In the genomic region with DNA sequence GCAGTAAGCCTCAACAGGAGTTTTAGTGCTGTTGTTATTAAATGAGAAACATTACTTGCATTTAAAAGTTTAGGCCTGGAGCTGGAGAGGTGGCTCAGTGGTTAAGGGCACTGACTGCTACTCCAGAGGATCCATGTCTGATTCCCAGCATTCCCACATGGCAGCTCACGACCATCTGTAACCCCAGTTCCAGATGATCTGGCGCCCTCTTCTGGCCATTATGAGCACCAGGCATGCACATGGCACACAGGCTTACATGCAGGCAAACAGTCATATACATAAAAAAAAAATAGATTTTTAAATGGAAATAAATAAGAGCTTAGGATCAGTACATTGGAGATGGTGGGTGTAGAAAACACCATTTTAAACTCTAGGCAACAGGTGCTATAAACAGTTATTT, we compare ENCODE assay signal across 20 mouse cellular contexts. TPM values are rescaled to one million over a fixed set of nuclear protein-coding genes. Genes with fewer than 3 reads are reported as not detected.
A peak's percentile ranks its signal among the peaks of the same experiment; 100 is the strongest.
DNase-seq lines count a peak whose midpoint lies in the region; ATAC-seq and TF ChIP-seq lines count a peak whose summit lies in the region.
"Had no signal": no experiment of that assay in that cellular context is flagged by ENCODE, and none has a peak within 500 bp of the region (broad histone marks: within the 10 kb centered on the region; RNA-seq: fewer than 3 reads in every experiment).

No protein-coding gene starts in this region.

- no peak for ATAC-seq in intestine, postnatal 0 days
- ATAC-seq in intestine, embryonic 16.5 days: no peak
- ATAC-seq in lung, embryonic 14.5 days (ENCODE audit: insufficient read depth): no peak
- ATAC-seq: forebrain, embryonic 13.5 days had no signal

- no peak overlapping the region for H3K9ac ChIP-seq in intestine, postnatal 0 days (ENCODE audit: low read depth, low read length)
- H3K9ac ChIP-seq in intestine, embryonic 16.5 days (ENCODE audit: low read depth, low read length): no peak overlapping the region
- no peak overlapping the region for H3K9ac ChIP-seq in lung, embryonic 14.5 days
- no peak overlapping the region for H3K9ac ChIP-seq in MEL (ENCODE audit: control insufficient read depth, low read depth, low read length, poor library complexity, severe bottlenecking)
- H3K9ac ChIP-seq: embryonic facial prominence, embryonic 15.5 days; forebrain, embryonic 13.5 days; hindbrain, embryonic 14.5 days; limb, embryonic 12.5 days had no signal

- WGBS in intestine, postnatal 0 days: 94% methylated on average over 2 of the region's 2 CpGs
- 90% methylated on average over 2 of the region's 2 CpGs for WGBS in intestine, embryonic 16.5 days
- 86% methylated on average over 2 of the region's 2 CpGs for WGBS in lung, embryonic 14.5 days
- 91% methylated on average over 2 of the region's 2 CpGs for WGBS in small intestine, adult 2 months

- no peaks in the 10 kb centered on the region for H3K4me1 ChIP-seq in intestine, postnatal 0 days (replicated peaks; ENCODE audit: control insufficient read depth, insufficient read depth, low read length)
- H3K4me1 ChIP-seq in intestine, embryonic 16.5 days (ENCODE audit: control insufficient read depth, insufficient read depth, low read length): peaks cover 6% of the 10 kb centered on the region; the same call in 1 of the 2 replicates
- H3K4me1 ChIP-seq in lung, embryonic 14.5 days (ENCODE audit: insufficient read depth): no peaks in the 10 kb centered on the region
- H3K4me1 ChIP-seq in MEL (ENCODE audit: control insufficient read depth in 1 of 2, insufficient read depth in 2 of 2, low read length in 2 of 2): peaks cover 0 to 3% of the 10 kb centered on the region in 2 experiments; a peak in 2 of 4 replicates
- 0 out of 2 replicates have a peak, but pooled peaks cover 5% of the 10 kb centered on the region for H3K4me1 ChIP-seq in small intestine, adult 2 months (ENCODE audit: control insufficient read depth, insufficient read depth, insufficient read length, low read length)
- H3K4me1 ChIP-seq: embryonic facial prominence, embryonic 15.5 days; forebrain, embryonic 13.5 days; limb, embryonic 12.5 days had no signal

- no peaks in the 10 kb centered on the region for H3K79me2 ChIP-seq in MEL (ENCODE audit: control insufficient read depth, insufficient read depth, low read length, poor library complexity)

- no peaks in the 10 kb centered on the region for H3K27me3 ChIP-seq in intestine, postnatal 0 days (replicated peaks; ENCODE audit: control insufficient read depth, insufficient read depth, low read length)
- H3K27me3 ChIP-seq in intestine, embryonic 16.5 days (replicated peaks; ENCODE audit: control insufficient read depth, insufficient read depth, low read length): no peaks in the 10 kb centered on the region
- H3K27me3 ChIP-seq in lung, embryonic 14.5 days (ENCODE audit: insufficient read depth, low read length): no peaks in the 10 kb centered on the region
- H3K27me3 ChIP-seq in MEL (ENCODE audit: control insufficient read depth in 1 of 2, insufficient read depth in 2 of 2, low read length in 2 of 2): no peaks in the 10 kb centered on the region
- no peaks in the 10 kb centered on the region for H3K27me3 ChIP-seq in small intestine, adult 2 months (ENCODE audit: control insufficient read depth, insufficient read depth, low read length)
- H3K27me3 ChIP-seq: CH12.LX; embryonic facial prominence, embryonic 15.5 days; forebrain, embryonic 13.5 days; limb, embryonic 12.5 days had no signal

- no peak overlapping the region for H3K4me2 ChIP-seq in intestine, postnatal 0 days (replicated peaks; ENCODE audit: low read depth)
- no peak overlapping the region for H3K4me2 ChIP-seq in intestine, embryonic 16.5 days (ENCODE audit: low read depth, low read length)
- no peak overlapping the region for H3K4me2 ChIP-seq in lung, embryonic 14.5 days
- H3K4me2 ChIP-seq: embryonic facial prominence, embryonic 15.5 days; forebrain, embryonic 13.5 days; hindbrain, embryonic 14.5 days; limb, embryonic 12.5 days had no signal

- H3K4me3 ChIP-seq in intestine, postnatal 0 days (ENCODE audit: low read depth, low read length): no peak overlapping the region
- no peak overlapping the region for H3K4me3 ChIP-seq in intestine, embryonic 16.5 days (ENCODE audit: low read length)
- no peak overlapping the region for H3K4me3 ChIP-seq in lung, embryonic 14.5 days (ENCODE audit: low read depth, low read length)
- no peak overlapping the region for H3K4me3 ChIP-seq in MEL (ENCODE audit: control insufficient read depth in 1 of 2, insufficient read depth in 1 of 2, low read depth in 2 of 2, low read length in 2 of 2)
- H3K4me3 ChIP-seq in small intestine, adult 2 months (ENCODE audit: low read depth, low read length): no peak overlapping the region
- H3K4me3 ChIP-seq: embryonic facial prominence, embryonic 15.5 days; forebrain, embryonic 13.5 days; limb, embryonic 12.5 days had no signal

- peaks cover 5% of the 10 kb centered on the region; the same call in 1 of the 2 replicates for H3K36me3 ChIP-seq in intestine, postnatal 0 days (ENCODE audit: control insufficient read depth, insufficient read depth)
- 0 out of 2 replicates have a peak, but pooled peaks cover 5% of the 10 kb centered on the region for H3K36me3 ChIP-seq in intestine, embryonic 16.5 days (ENCODE audit: control insufficient read depth, insufficient read depth, low read length)
- H3K36me3 ChIP-seq in lung, embryonic 14.5 days (ENCODE audit: insufficient read depth): peaks cover 8% of the 10 kb centered on the region; the same call in 1 of the 2 replicates
- H3K36me3 ChIP-seq in MEL (ENCODE audit: control insufficient read depth in 1 of 2, insufficient read depth in 2 of 2, low read length in 2 of 2): no peaks in the 10 kb centered on the region
- H3K36me3 ChIP-seq in small intestine, adult 2 months (ENCODE audit: control insufficient read depth, insufficient read depth, low read length): 0 out of 2 replicates have a peak, but pooled peaks cover 3% of the 10 kb centered on the region

- no peaks in the 10 kb centered on the region for H3K9me3 ChIP-seq in intestine, postnatal 0 days (ENCODE audit: control insufficient read depth)
- no peaks in the 10 kb centered on the region for H3K9me3 ChIP-seq in intestine, embryonic 16.5 days (ENCODE audit: control insufficient read depth, low read length)
- no peaks in the 10 kb centered on the region for H3K9me3 ChIP-seq in lung, embryonic 14.5 days (ENCODE audit: low read depth, low read length)
- H3K9me3 ChIP-seq in MEL (replicated peaks; ENCODE audit: insufficient read depth, low read length): no peaks in the 10 kb centered on the region
- H3K9me3 ChIP-seq: embryonic facial prominence, embryonic 15.5 days; forebrain, embryonic 13.5 days had no signal

- no peak for TF ChIP-seq EP300 in MEL (IDR thresholded peaks at IDR 0.05; ENCODE audit: low read depth in 1 of 2, low read length in 2 of 2)

- no peak overlapping the region for H3K27ac ChIP-seq in intestine, postnatal 0 days (ENCODE audit: low read depth, low read length)
- no peak overlapping the region for H3K27ac ChIP-seq in intestine, embryonic 16.5 days (ENCODE audit: low read length)
- H3K27ac ChIP-seq in lung, embryonic 14.5 days (ENCODE audit: low read depth): no peak overlapping the region
- H3K27ac ChIP-seq in MEL (ENCODE audit: control insufficient read depth, low read depth, low read length): no peak overlapping the region
- H3K27ac ChIP-seq in small intestine, adult 2 months (ENCODE audit: insufficient read depth, low read depth, low read length): no peak overlapping the region
- H3K27ac ChIP-seq: embryonic facial prominence, embryonic 15.5 days; forebrain, embryonic 13.5 days; hindbrain, embryonic 14.5 days; limb, embryonic 12.5 days had no signal

- TF ChIP-seq CTCF in intestine, postnatal 0 days (IDR thresholded peaks at IDR 0.05; ENCODE audit: low read depth): 0 out of 2 replicates have a peak, but pooled peaks have one; percentile 34
- TF ChIP-seq CTCF in lung, embryonic 14.5 days (IDR thresholded peaks at IDR 0.05; ENCODE audit: low read depth): peak; percentile 40
- peak; percentile 24 to 52 (median 36); a peak in 5 of 6 replicates for TF ChIP-seq CTCF in MEL (IDR thresholded peaks at IDR 0.05 in 2 of 3, conservative IDR thresholded peaks at IDR 0.05 in 1 of 3; ENCODE audit: control insufficient read depth in 1 of 3, insufficient read depth in 1 of 3, low read depth in 2 of 3, low read length in 3 of 3, poor library complexity in 1 of 3, severe bottlenecking in 1 of 3)
- peak; percentile 25; the same call in 1 of the 2 replicates for TF ChIP-seq CTCF in small intestine, adult 2 months (IDR thresholded peaks at IDR 0.05; ENCODE audit: extremely low read depth, insufficient read length, insufficient replicate concordance, low read depth, low read length)

- no peak for TF ChIP-seq POLR2A in MEL (IDR thresholded peaks at IDR 0.05; ENCODE audit: control insufficient read depth in 1 of 2, insufficient read depth in 1 of 2, low read depth in 1 of 2, low read length in 2 of 2, poor library complexity in 1 of 2)
- no peak for TF ChIP-seq POLR2A in small intestine, adult 2 months (IDR thresholded peaks at IDR 0.05; ENCODE audit: low read depth, low read length)

- TF ChIP-seq RAD21 in MEL (IDR thresholded peaks at IDR 0.05; ENCODE audit: low read depth, low read length): no peak

- no peak for DNase-seq in lung, embryonic 14.5 days
- no peak for DNase-seq in lung, postnatal 36 days
- DNase-seq in MEL (ENCODE audit: low read depth, low spot score): peak; percentile 19
- DNase-seq in ovary, postnatal 36 days (ENCODE audit: low spot score): no peak
- DNase-seq: adrenal gland, adult 8-10 months; cerebellum, adult 8-10 months; heart, adult 18-20 months; heart, postnatal 14 days; kidney, adult 8-10 months; lung, postnatal 10 days; right cerebral cortex, postnatal 25 days; thymus, adult 2 months had no signal

RNA-seq across cellular contexts. Expression of gene Ctnnal1, which starts 21.0 kb away (rescaled TPM):
- 9.7 and 10.1 TPM in 2 replicates for polyA plus RNA-seq in intestine, postnatal 0 days (2015; fragmentation: Nextera tagmentation; extraction: Ambion mirVana)
- polyA plus RNA-seq in intestine, embryonic 16.5 days (2015; fragmentation: Nextera tagmentation; extraction: Ambion mirVana): 17.7 and 19.3 TPM in 2 replicates
- 20.2 and 22.1 TPM in 2 replicates for polyA plus RNA-seq in lung, embryonic 14.5 days (2014; fragmentation: Nextera tagmentation; extraction: Ambion mirVana)
- 2.3 and 2.5 TPM in 2 replicates for total RNA-seq in MEL (2012; rRNA removed)
- polyA plus RNA-seq in MEL (2012; ENCODE audit: insufficient read depth in 1 of 2, insufficient read length in 2 of 2, low read depth in 1 of 2, low replicate concordance in 2 of 2, missing spikeins in 1 of 2): 1 to 10 TPM in 1 of 2 experiments, not detected in 1; 6.3 TPM
- 1.0 and 1.3 TPM in 2 replicates for polyA plus RNA-seq in small intestine, adult 2 months (2012; rRNA removed)

RNA-seq across cellular contexts. Expression of gene Fam206a, which starts 41.8 kb away (rescaled TPM):
- 3.7 and 5.1 TPM in 2 replicates for polyA plus RNA-seq in intestine, postnatal 0 days (2015; fragmentation: Nextera tagmentation; extraction: Ambion mirVana)
- 11.0 and 11.2 TPM in 2 replicates for polyA plus RNA-seq in intestine, embryonic 16.5 days (2015; fragmentation: Nextera tagmentation; extraction: Ambion mirVana)
- polyA plus RNA-seq in lung, embryonic 14.5 days (2014; fragmentation: Nextera tagmentation; extraction: Ambion mirVana): 19.4 and 22.8 TPM in 2 replicates
- 7.3 and 8.9 TPM in 2 replicates for total RNA-seq in MEL (2012; rRNA removed)
- polyA plus RNA-seq in MEL (2012; ENCODE audit: insufficient read depth in 1 of 2, insufficient read length in 2 of 2, low read depth in 1 of 2, low replicate concordance in 2 of 2, missing spikeins in 1 of 2): 10 to 100 TPM; 27.8 to 33.9 TPM
- 0.96 and 1.5 TPM in 2 replicates for polyA plus RNA-seq in small intestine, adult 2 months (2012; rRNA removed)

RNA-seq across cellular contexts. Expression of gene Elp1, which starts 41.8 kb away (rescaled TPM):
- 9.7 and 10.2 TPM in 2 replicates for polyA plus RNA-seq in intestine, postnatal 0 days (2015; fragmentation: Nextera tagmentation; extraction: Ambion mirVana)
- 24.4 and 25.5 TPM in 2 replicates for polyA plus RNA-seq in intestine, embryonic 16.5 days (2015; fragmentation: Nextera tagmentation; extraction: Ambion mirVana)
- polyA plus RNA-seq in lung, embryonic 14.5 days (2014; fragmentation: Nextera tagmentation; extraction: Ambion mirVana): 61.3 and 63.9 TPM in 2 replicates
- 38.4 and 41.3 TPM in 2 replicates for total RNA-seq in MEL (2012; rRNA removed)
- polyA plus RNA-seq in MEL (2012; ENCODE audit: insufficient read depth in 1 of 2, insufficient read length in 2 of 2, low read depth in 1 of 2, low replicate concordance in 2 of 2, missing spikeins in 1 of 2): 100 to 1,000 TPM in 1 of 2 experiments, 10 to 100 TPM in 1; 38.0 to 144 TPM
- polyA plus RNA-seq in small intestine, adult 2 months (2012; rRNA removed): 1.9 and 2.6 TPM in 2 replicates
